Mouse (Mus musculus) heart, postnatal 14 days (tissue): ENCODE data around the gene Poll. TPM values are rescaled to one million over a fixed set of nuclear protein-coding genes. Genes with fewer than 3 reads are reported as not detected.
A peak's percentile ranks its signal among the peaks of the same experiment; 100 is the strongest.
"Not testable (repeated sequence)": the region's sequence is repeated elsewhere in the genome, so short reads cannot be mapped to it uniquely, and the experiment has no call there.

Experiments
- DNase-seq, 2 experiments: peaks; one replicate each; pipeline ENCODE4 v3.0.0; 2021 to 2022
- intact Hi-C: fragments of 180-260 bp; cut with DNase I; formaldehyde crosslinking; loops from one replicate; pipeline ENCODE4 v1.15.1; 2025
- total RNA-seq, 2 experiments: library from RNA; stranded (reverse); gene quantifications; 2 replicates each; pipeline ENCODE4 v1.2.3; 2021

Gene Poll
- total RNA-seq, 2 experiments from 2014 or later: 8.6 to 8.7 TPM

DNA sequence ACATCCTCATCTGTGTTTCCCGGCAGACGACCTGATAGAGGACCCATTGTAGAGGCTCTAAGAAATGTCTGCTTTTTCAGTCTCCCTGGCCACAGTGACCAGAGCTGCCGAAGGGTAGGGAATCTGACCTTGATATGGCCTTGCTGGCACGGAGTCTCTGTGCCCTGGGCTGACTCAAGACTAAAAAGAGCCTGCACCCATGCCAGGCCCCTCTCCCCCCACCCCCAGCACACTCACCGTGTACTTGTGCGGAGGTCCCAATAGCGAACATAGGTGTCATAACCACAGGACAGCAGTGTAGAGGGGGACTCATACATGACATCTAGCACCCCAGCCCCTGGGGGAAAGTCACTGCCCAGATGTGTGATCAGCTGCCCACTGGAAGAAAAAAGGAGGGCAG, 19.1 kb upstream of the Poll start:
- no peak for DNase-seq
- intact Hi-C loops: no loop called here

DNA sequence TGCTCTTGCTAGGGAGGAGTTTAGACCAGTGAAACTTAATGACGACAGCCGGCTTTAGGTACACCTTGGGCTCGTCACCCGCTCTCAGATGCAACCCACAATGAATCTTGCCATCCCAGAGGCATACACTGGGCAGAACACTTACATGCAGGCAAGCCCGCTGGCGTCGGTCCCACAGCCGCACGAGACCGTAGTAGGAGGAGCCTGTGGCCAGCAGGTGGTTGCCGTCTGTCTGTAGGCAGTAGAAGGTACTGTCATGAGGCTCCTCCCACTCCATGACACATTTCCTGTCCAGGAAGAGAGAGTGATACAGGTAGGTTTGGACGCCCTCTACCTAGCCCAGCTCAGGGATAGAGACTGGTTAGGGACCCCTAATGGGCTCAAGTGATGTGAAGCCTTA, 18.6 kb upstream of the Poll start:
- peak; percentile 41 to 46 for DNase-seq
- intact Hi-C loops: no loop called here

DNA sequence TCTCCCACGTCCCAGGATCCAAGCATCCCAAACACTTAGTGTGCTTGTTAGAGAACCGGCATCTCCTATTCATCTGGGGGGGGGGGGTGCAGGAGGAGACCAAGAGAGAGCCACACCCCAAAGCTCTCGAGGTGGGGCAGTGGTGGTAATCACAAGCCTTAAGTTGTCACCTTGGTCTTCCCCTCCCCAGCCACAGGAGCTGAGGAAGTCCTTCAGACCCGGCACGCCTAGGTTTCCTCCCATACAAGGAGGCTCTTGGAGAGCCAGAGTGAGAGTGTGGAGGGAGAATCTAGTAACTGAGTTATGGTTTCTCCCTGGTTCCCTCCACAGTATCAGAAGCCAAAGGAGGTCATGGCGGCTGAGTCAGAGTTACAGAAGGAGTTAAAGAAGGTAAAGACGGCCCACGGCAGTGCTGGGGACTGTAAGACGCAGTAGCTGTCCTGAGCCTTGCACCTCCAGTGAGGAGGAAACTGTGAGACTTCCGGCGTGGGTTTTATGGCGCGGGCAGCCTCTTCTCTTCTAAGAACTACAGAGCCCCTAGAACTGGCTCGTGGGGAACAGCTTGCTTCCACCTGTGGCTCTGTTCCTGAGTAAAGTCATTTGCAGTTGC, 16.9 kb upstream of the Poll start:
- DNase-seq: no peak
- intact Hi-C loops: no loop called here

DNA sequence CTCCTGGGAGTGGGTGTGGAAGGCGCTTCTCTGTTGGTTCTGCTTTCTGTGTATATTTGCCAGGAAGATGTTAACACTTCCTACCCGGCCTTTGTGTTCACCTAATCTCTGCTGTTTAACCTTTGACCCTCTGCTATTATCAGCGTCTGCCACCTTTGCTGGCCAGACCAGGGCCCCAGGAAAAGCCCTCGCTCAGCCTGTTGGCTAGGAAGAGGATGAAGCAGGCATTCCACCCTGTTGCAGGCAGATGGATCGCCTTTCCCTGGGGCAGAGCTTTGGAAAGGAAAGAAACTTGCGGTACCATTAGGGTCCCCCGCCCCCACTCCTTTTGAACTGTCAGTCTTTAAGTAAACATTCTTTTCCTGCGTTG, 15.3 kb upstream of the Poll start:
- no peak for DNase-seq
- intact Hi-C loops: no loop called here

DNA sequence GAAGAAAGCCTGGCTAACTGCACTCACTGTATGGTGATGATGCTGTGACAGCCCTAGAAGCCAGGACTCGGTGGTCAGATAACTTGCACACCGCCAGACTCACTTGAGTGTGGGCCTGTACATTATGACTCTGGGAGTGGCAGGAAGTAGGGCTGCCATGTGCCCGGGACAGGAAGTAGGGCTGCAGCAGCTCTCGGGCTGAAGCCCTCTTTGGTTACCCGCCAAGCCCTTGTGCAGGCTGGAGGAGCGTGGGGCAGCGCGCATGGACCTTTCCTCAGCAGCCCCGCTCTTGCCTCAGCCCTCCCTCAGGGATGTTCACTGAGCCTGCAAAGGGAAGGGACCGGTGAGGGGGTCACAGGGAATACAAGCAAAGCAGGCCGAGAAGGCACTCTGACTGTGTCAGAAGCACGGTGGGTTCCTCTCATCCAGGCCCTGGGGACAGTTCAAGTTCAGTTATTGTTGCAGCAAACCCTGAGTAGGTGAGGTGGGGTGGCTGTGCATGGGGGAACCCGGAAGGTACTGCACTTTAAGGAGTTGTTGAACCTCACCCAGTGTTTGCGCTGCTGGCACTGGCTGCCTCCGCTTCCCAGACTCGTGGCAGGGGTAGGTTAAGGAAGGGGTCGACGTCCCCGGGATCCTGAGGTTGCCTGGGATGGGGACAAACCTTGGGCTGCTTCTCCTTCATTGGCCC, 14.8 kb upstream of the Poll start:
- no peak for DNase-seq
- intact Hi-C loops: loop anchor here (1.0 to 5.0 kb wide), 2 partner anchors 87 to 171 kb away; partner anchors contain the start of gene Fbxw4

DNA sequence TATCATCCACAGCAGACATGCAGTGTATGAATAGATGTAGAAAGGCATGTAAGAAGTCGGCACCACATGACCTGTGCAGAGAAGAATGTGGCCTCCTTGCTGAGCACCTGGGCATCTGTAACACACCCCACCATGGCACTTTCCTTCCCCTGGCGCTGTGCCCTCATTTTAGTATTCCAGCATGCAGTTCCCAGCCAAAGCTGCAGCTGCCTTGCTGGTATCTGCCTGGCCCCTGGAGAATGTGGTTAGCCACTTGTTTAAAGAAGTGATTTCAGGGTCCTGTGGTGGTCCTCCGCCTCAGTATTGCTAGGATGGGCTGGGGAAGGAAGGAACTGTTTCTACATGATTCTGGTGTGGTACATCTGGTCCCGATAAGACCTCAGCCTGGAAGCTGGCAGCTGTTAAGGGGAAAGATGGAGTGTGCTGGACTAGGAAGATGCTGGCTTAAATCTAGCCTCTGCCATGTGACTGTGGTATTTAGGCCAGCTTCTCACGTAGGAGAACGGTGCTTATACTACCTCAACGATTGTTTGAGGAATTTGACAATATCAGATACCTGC, 14.1 kb upstream of the Poll start:
- no peak for DNase-seq
- intact Hi-C loops: loop anchor here (1.0 to 5.0 kb wide), 2 partner anchors 88 to 172 kb away; partner anchors contain the start of gene Fbxw4

DNA sequence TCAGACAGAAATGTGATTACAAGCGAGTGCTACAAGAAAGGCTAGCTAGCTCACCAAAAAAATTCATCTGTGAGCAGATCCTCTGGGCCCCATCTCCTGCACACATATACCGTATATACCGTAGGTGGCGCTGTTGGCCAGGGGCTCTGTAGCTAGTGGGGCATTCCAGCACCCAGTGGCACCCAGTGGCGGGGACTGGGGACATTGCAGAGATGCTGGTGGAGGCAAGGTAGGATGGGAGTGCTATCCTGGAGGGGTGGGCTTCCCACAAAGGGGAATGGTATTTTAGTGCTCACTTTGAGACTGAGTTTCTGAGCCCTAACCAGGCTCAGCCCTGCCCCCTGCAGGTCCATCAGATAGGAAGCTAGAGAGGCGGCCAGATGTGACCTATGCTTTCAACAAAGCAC, 13.5 kb upstream of the Poll start:
- intact Hi-C loops: loop anchor here (1.0 to 5.0 kb wide), 2 partner anchors 88 to 172 kb away; partner anchors contain the start of gene Fbxw4
- peak; percentile 79 to 85 for DNase-seq

DNA sequence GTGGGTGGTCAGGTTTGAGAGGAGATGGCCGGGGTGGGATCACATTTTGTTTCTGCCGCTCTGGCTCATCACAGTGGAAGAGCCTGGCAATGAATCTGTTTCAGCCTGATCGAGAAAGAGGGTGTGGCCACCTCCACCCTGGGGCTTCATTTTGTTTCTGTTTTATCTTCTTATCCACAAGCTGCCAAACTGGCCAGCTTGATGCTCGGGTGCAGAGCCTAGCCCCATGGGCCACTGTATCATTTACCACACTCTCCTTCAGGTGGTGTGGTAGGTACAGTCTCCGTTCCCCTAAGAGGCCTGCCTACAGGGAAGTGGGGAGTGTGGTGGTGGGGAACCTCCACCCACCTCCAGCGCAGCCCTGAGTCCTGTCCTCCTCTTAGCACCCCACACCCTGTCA, 12.7 kb upstream of the Poll start:
- intact Hi-C loops: loop anchor here (5.0 kb wide), 1 partner anchor 89 kb away; the partner anchor contains the start of gene Fbxw4
- DNase-seq: no peak

DNA sequence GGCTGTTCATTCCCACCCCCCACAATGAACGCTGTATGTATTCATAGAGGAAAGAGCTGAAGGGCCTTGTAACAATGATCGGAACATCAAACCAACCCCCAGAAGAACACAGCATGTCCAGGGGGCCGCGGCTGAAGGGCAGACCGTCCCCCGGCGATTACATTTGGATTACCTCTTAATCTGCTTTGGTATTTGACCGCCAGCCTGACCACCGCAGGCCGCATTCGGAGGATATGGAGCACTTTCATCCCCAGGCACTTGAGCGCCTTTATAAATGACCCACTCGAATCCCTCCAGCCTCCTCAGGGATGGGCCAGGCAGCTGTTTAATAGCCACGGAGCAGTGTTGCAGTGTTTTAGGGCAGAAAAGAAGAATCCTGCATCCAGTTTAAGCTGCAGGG, 7.0 kb upstream of the Poll start:
- no peak for DNase-seq
- intact Hi-C loops: no loop called here

DNA sequence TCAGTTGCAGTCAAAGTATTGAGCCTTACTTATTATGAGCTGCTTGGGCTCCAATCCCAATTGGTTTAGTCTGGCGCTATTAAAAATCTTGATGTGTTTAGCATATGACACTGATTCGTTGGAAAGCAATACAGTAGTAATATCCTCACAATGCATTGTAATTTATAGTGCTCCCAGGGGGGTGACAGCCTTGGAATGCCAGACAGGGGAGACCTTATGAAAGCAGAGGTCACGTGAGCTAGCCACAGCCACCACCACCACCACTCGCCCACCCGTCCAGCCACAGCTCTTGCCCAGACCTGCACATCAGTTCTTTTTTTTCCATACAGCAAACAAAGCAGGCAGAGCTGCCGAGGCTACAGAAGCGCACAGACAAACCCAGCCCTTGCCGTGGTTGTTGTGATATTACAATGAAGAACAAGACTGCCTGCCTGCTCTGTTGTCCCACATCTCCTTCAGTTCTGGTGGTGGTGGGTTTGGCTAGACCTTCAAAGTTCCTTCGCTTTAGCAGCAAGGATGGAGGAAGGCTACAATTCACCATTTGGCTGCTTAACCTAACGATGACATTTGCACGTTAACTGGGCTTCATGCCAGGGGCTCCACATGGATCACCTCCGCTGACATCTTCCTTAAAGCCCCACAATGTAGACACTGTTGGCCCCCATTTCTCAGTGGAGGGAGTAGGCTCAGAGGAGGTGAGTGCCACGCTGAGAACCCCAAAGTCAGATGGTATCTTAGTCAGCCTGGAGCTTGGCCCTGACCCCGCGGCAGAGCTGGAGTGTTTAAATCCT, 5.8 kb upstream of the Poll start:
- intact Hi-C loops: no loop called here
- DNase-seq: no peak

DNA sequence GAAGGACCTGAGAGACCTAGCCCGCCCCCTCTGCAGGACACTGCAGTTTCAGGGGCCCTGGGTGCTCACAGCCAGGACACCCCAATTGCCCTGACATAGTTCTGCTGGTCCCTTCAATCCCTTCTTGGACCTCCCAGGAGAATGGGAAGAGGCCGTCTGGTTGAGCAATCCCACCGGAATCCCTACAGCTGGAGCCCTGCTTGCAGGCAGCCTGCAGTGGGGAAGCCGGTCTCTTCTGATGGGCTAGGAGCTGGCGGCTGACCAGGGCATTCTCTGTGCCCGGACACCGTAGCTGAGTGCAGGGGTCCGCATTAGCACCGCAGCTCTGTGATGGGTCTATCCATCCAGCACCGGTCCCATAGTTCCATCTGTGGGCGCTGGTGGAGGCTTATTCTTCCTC, 6.2 kb downstream of the Poll start:
- intact Hi-C loops: no loop called here
- DNase-seq: no peak

DNA sequence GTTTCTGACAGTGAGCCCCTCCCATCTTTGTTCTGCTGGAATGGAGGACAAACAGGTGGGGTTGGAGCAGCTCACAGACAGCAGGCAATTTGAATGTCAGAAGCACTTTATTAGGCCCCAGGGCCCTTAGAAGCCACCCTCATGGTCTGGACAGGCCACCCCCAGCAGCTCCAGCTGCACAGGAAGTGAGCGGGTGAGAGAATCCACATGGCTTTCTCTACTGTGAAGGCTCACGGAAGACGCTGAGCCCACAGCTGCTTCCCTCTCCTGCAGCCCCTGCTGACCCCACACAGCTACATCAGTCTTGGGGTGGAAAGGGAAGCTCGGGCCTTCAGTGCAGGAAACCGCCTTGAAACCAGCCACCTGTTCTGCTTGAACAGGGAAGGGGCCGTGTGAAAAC, 8.1 kb downstream of the Poll start:
- intact Hi-C loops: no loop called here
- no peak for DNase-seq

DNA sequence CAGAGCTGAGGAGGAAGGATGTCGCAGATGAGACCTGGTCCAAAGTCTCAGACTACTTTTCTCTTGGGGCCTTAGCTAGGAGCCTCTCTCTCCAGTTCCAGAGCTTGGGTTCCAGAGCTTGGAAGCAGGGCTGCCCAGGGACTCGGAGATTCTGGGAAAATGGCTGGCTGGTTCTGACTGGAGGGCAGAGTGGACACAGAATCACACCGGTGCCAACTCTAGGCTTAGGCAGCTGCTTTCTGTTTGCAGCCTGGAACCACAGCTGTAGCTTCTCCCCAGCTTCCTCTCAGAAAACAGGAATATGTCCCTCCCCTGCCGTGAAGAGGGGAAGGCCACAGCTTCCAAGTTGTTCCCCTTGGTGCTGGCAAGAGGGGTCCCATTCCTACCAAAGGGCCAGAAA, 10.4 kb downstream of the Poll start:
- DNase-seq: no peak
- intact Hi-C loops: loop anchor here (5.0 kb wide), 3 partner anchors 253 to 373 kb away; no protein-coding TSS in a partner anchor

DNA sequence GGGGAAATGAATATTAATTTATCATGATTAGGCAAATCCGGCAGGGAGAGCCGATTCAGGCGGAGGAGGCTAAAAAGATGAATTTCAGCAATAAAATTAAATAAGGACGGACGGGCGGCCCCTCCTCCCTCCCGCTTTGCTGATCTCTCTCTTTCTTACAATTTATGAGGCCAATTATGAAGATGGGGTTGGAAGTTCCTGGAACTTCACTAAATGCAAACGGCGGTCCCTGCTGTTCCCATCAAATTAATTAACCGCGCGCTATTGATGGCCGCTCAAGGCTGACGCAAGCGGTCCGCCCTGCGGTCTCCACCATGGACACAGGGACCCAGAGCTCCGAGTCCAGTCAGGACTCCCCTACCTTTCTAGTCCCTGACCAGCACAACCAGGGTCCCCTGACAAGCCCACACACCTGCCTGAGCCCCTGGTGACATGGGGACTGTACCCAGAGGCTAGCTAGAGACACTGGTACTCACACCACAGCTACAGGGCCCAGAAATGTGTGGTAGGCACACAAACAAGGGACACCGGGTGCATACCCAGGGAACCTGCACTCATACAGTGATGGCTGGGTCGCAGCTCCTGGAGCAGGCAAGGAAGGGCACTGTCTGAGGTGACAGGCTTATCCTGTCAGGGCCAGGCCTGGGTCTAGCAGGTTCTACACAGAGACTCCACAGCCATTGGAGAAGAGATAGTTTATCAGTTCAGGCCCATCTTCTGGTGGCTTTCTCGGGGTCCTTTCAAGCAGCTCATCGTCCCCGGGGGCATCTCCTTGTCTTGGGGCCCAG, 11.0 kb downstream of the Poll start:
- DNase-seq: no peak
- intact Hi-C loops: loop anchor here (5.0 kb wide), 3 partner anchors 252 to 372 kb away; no protein-coding TSS in a partner anchor

DNA sequence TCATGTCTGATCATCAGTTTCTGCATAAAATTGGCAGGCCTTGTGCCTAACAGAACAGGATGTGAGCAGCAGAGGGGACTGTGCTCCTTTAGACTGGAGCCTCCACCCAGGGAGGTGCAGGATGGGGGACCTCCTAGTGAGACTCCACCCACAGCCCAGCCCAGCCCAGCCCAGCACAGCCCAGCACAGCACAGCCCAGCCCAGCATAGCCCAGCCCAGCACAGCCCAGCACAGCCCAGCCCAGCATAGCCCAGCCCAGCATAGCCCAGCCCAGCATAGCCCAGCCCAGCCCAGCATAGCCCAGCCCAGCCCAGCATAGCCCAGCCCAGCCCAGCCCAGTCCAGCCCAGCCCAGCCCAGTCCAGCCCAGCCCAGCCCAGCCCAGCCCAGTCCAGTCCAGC, 12.1 kb downstream of the Poll start:
- intact Hi-C loops: loop anchor here (5.0 kb wide), 3 partner anchors 251 to 371 kb away; no protein-coding TSS in a partner anchor
- DNase-seq: not testable (repeated sequence)

DNA sequence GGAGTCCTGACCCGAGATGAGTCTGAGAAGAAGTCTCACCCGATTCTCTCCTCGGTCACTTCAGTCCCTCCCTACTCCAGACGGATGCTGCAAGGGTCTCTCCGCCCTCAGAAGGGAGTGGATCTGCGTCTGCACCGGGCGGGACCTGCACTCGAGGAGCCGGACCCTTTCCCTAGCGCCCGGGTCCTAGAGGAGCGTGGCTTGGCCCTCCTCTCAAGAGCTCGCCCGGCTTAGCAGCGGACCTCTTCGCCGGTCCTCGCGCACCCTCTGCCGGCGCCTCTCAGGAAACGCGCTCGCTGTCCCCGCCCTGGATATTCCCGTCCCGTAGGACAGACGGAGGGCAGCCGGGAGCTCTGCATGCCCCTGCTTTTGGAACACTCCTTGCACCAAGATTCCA, 15.4 kb downstream of the Poll start:
- peak; percentile 86 to 91 for DNase-seq
- intact Hi-C loops: loop anchor here (1.0 to 5.0 kb wide), 7 partner anchors 58 to 368 kb away; no protein-coding TSS in a partner anchor

DNA sequence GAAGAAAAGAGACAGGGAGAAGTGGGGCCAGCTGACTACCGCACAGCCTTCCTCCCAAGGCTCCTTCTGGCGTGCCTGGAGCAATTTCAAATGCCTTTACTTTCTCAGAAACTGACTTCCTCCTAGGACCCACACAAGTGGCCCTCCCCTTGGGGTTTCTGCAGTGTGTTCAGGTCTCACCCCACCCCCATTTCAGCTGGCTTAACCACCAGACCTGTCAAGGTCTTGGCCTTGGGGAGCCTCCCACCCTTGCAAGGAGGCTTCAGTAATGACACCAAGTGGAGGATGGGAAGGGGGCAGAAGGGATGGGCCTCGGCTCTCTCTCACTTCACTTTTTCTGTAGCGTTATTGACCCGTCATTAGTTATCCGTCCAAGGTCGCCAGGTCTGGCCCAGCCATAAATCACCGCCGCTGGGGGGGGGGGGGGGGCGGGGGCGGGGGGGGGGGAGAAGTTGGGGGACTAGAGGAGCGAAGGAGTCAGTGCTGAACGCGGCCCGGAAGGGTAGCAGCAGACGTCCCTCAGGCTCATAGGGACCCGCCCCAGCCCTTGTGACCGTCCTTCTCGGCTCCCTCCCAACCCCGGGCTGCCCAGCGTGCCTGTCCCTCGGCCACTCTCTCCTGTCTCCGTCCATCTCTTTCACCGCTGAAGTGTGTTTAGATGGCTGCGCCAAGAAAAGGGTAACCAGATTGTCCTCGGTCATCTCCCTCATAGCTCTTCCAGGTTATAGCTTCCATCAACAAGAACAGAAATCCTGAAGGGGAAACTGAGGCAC, 16.0 kb downstream of the Poll start:
- DNase-seq: peak; percentile 25 to 34
- intact Hi-C loops: loop anchor here (5.0 kb wide), 3 partner anchors 57 to 237 kb away; no protein-coding TSS in a partner anchor

DNA sequence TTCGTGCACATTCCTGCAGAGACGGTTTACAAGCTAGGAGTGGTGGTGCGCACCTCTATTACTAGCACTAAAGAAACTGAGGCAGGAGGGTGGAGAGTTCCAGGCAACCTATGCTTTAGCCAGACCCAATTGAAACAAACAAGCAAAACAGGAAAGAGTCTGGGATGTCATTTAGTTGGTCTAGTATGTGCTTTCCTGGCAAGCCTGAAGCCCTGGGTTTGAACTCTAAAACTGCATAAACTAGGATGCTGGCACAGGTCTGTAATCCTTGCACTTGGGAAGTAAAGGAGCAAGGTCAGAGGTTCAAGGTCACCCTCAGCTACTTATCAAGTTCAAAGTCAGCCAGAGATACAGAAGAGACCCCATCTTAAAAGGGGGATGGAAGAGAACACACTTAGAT, 18.3 kb downstream of the Poll start:
- no peak for DNase-seq
- intact Hi-C loops: loop anchor here (5.0 kb wide), 3 partner anchors 55 to 235 kb away; no protein-coding TSS in a partner anchor
